Mouse (Mus musculus) midbrain, embryonic 10.5 days (tissue): ENCODE results near the gene Itga11. TPM values are rescaled to one million over a fixed set of nuclear protein-coding genes. Genes with fewer than 3 reads are reported as not detected.

Experiments
- DNase-seq: peaks from one replicate; pipeline ENCODE4 v3.0.0-alpha.2; 2017; ENCODE audit warnings: low spot score
- H3K27ac ChIP-seq: fragments of 300-500 bp; sonication (generic); replicated peaks from 2 replicates; pipeline ENCODE4 v1.5.1; 2016; ENCODE audit warnings: mild to moderate bottlenecking
- H3K27me3 ChIP-seq: fragments of 300-500 bp; sonication (generic); 2 replicates; pipeline ENCODE4 v1.6.1; 2016; ENCODE audit warnings: low read depth, mild to moderate bottlenecking; ENCODE audit not compliant: poor library complexity, severe bottlenecking
- H3K36me3 ChIP-seq: fragments of 300-500 bp; sonication (generic); 2 replicates; pipeline ENCODE4 v1.6.1; 2016; ENCODE audit warnings: mild to moderate bottlenecking, moderate library complexity
- H3K4me1 ChIP-seq: fragments of 300-500 bp; sonication (generic); 2 replicates; pipeline ENCODE4 v1.6.1; 2016
- H3K4me3 ChIP-seq: fragments of 300-500 bp; sonication (generic); 2 replicates; pipeline ENCODE4 v1.5.1; 2016; ENCODE audit warnings: mild to moderate bottlenecking, moderate library complexity
- H3K9me3 ChIP-seq: fragments of 300-500 bp; sonication (generic); replicated peaks from 2 replicates; pipeline ENCODE4 v1.6.1; 2016; ENCODE audit warnings: mild to moderate bottlenecking
- WGBS: fragments of 180-500 bp; shearing (Covaris S2); methylation state at CpG from one replicate; pipeline ENCODE4 v1.1.7; 2016; 5-methylcytosine and 5-hydroxymethylcytosine counted together
- polyA plus RNA-seq: library from polyadenylated mRNA; unstranded; fragments of >200 nt; fragmentation: Nextera tagmentation; extraction: Ambion mirVana; gene quantifications from 2 replicates; pipeline ENCODE4 v1.2.1, GENCODE M21; 2016

The Itga11 gene
- polyA plus RNA-seq, 1 experiment from 2014 or later: 2.3 TPM

DNA sequence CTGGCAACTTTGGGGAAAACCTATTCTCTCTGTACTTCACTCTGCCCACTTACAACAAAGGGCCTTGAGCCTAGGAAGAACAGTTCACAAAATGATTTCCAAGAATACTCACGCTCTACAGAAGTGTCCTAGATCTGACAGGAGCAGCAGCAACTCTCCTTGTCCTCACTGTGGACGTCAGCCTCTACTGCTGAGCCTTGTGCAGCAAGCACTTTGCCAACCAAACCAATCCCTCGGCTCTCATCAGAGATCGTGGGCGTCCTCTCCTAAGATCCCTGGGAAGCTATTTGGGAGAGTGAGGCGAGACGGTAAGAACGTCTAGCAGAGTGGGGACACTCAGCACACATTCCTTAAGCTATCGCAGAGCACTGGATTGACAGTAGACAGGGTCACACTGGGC is 17.6 kb downstream of the Itga11 start:
- Histone ChIP-seq H3K4me3 (no peak overlapping the region), H3K27me3 (no peaks in the 10 kb centered on the region), H3K27ac (no peak overlapping the region), H3K36me3 (no peaks in the 10 kb centered on the region), H3K9me3 (no peaks in the 10 kb centered on the region), H3K4me1 (peaks cover 21% of the 10 kb centered on the region)
- WGBS: 84% methylated on average over 9 of the region's 9 CpGs
- DNase-seq: no peak

DNA sequence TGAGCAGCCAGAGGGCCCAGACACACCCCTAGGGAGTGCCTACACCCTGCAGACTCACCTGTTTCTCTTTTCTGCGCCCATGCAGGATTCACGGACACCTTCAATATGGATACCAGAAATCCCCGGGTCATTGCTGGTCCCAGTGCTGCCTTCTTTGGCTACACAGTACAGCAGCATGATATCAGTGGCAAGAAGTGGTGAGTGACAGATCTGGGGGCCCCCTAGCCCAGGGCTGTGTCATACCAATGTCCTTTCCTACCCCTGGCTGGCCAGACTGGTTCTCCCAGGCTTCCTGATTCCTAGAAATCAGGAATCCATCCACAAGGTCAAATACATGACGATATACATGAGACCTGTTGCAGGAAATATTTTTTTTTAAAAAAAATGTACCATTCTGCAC is 19.2 kb downstream of the Itga11 start:
- WGBS: 89% methylated on average over 4 of the region's 4 CpGs
- no peak for DNase-seq

DNA sequence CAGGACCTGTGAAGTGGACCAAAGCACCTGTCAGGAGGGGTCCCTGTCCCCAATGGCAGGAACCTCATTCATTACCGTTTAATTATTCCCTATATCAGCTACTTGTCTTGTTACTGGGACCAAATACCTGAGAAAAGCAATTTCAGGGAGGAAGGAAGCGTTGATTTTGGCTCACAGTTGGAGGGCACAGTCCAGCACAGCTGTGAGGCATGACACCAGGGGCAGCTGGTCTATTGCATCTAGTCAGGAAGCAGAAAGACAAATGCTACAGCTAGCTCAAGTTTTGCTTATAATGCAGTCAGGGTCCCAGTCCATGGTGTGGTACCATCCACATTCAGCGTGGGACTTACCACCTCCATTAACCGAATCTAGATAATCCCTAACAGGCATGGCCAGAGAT is 29.6 kb downstream of the Itga11 start:
- 86% methylated on average over 4 of the region's 4 CpGs for WGBS
- Histone ChIP-seq H3K27me3 (no peaks in the 10 kb centered on the region), H3K4me3 (no peak overlapping the region), H3K36me3 (no peaks in the 10 kb centered on the region), H3K27ac (0 out of 2 replicates have a peak overlapping the region, but pooled peaks have one; percentile 52), H3K4me1 (peaks cover 17% of the 10 kb centered on the region), H3K9me3 (no peaks in the 10 kb centered on the region)
- no peak for DNase-seq

More for the DNA sequence above, 19.2 kb downstream of the Itga11 start:
- Histone ChIP-seq H3K4me1 (peaks cover 17% of the 10 kb centered on the region), H3K27me3 (no peaks in the 10 kb centered on the region), H3K27ac (no peak overlapping the region), H3K9me3 (no peaks in the 10 kb centered on the region), H3K36me3 (no peaks in the 10 kb centered on the region), H3K4me3 (no peak overlapping the region)

DNA sequence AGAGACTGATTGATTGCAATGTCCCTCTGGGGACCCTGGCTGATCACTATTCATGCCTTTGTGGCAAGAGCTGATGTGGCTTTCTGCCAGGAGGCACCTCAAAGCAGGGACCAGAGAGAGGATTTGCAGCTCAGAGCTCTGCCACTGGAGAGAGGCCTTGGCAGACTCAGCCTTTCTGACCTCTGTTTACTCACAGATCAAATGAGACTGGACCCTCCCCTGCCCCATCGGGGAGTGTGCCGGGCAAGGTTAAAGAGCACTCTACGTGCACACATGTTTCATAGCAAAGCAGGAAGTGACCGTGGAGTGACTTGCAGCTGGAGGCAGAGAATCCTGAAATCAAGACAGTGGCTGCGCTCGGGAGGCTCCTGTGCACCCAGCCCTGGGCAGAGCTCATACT is 30.2 kb downstream of the Itga11 start:
- H3K27me3 ChIP-seq: no peaks in the 10 kb centered on the region
- peak; percentile 25 for DNase-seq
- peak overlapping the region; percentile 52 for H3K27ac ChIP-seq
- 68% methylated on average over 6 of the region's 6 CpGs for WGBS
- no peaks in the 10 kb centered on the region for H3K9me3 ChIP-seq
- H3K4me1 ChIP-seq: peaks cover 21% of the 10 kb centered on the region
- H3K4me3 ChIP-seq: no peak overlapping the region
- no peaks in the 10 kb centered on the region for H3K36me3 ChIP-seq

DNA sequence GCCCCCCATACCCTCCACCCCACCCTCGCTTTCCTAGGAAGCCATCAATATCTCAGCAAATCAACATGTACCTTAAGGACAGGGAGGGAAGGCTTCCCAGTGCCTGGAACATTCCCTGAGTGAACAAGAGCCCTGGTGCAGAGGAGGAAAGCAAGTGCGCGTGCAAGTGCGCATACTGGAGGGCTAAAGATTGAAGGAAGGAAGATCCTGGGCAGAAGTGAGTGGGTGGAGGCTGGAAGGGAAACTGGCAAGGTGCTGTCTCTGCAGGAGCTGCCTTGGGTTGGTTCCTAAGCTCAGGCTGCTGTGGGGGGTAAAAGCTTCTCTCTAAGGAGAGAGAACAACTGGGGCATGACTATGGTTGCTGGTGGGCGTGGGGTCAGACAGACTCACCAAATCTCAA is 32.4 kb downstream of the Itga11 start:
- H3K27me3 ChIP-seq: no peaks in the 10 kb centered on the region
- no peak overlapping the region for H3K4me3 ChIP-seq
- H3K9me3 ChIP-seq: 0 out of 2 replicates have a peak, but pooled peaks cover 6% of the 10 kb centered on the region
- WGBS: 85% methylated on average over 5 of the region's 5 CpGs
- DNase-seq: no peak
- H3K36me3 ChIP-seq: no peaks in the 10 kb centered on the region
- peaks cover 21% of the 10 kb centered on the region for H3K4me1 ChIP-seq
- no peak overlapping the region; the same call in 1 of the 2 replicates for H3K27ac ChIP-seq

DNA sequence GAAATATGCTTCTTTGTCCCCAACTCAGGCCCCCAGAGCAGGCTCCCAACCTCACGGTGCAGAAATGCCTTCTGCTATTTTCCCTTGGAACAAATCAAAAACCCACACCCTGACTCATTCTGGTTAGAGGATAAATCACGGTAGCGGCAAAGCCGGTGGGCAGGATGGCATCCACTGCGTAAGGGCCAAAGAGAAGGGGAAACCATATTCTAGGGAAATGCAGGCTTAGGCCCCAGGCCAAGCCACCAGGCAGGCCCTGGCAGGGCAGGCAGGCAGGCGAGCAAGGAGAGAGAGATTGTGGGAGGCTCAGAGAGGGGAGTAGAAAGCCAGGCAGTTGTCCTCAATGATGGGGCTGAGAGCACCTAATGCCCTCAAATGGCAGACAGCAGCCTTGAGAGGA is 34.7 kb downstream of the Itga11 start:
- Histone ChIP-seq H3K27ac (0 out of 2 replicates have a peak overlapping the region, but pooled peaks have one; percentile 2), H3K27me3 (no peaks in the 10 kb centered on the region), H3K4me3 (no peak overlapping the region), H3K4me1 (peaks cover 21% of the 10 kb centered on the region), H3K36me3 (no peaks in the 10 kb centered on the region), H3K9me3 (0 out of 2 replicates have a peak, but pooled peaks cover 6% of the 10 kb centered on the region)
- WGBS: 90% methylated on average over 6 of the region's 6 CpGs
- DNase-seq: no peak

DNA sequence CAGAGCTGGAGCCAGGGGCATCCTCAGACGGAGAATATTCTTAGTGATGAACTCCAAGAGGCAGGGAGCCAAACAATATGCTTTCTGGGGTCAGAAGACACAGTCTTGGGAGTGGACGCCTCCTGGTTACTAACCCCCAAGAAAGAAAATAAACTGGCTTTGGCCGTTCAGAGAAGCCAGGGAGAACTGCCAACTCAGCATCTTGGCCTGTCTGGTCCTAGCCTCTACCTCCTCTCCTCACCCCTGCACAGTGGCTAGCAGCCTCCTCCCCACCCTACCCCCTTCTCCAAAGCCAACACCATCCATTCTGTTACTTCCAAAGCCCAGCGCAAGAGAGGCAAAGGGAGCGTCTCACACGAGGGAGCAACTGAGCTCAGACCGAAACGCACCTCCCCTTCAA is 35.4 kb downstream of the Itga11 start:
- no peak for DNase-seq
- Histone ChIP-seq H3K4me1 (peaks cover 21% of the 10 kb centered on the region), H3K9me3 (0 out of 2 replicates have a peak, but pooled peaks cover 6% of the 10 kb centered on the region), H3K36me3 (no peaks in the 10 kb centered on the region), H3K27ac (no peak overlapping the region), H3K4me3 (no peak overlapping the region), H3K27me3 (no peaks in the 10 kb centered on the region)
- WGBS: 85% methylated on average over 8 of the region's 8 CpGs

DNA sequence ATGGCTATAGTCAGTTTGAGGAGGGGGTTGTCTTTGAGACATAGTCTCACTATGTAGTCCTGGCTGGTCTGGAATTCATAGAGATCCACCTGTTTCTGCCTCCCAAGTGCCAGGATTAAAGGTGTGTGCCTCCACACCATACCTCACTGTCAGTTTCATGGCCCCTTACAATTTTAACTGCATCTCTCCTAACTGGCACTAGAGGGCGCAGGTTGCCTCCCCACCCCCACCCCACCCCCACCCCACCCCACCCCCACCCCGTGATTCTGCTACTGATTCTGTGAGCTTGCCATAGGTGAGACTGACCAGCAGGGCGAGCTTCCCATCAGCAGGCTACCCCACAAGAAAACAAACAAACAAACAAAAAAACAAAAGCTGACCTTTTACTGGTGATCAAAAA is 36.7 kb downstream of the Itga11 start:
- peaks cover 19% of the 10 kb centered on the region for H3K4me1 ChIP-seq
- DNase-seq: no peak
- WGBS: 51% methylated on average over 3 of the region's 3 CpGs
- H3K27ac ChIP-seq: no peak overlapping the region
- H3K9me3 ChIP-seq: 0 out of 2 replicates have a peak, but pooled peaks cover 6% of the 10 kb centered on the region
- H3K36me3 ChIP-seq: no peaks in the 10 kb centered on the region
- H3K4me3 ChIP-seq: no peak overlapping the region
- no peaks in the 10 kb centered on the region for H3K27me3 ChIP-seq

DNA sequence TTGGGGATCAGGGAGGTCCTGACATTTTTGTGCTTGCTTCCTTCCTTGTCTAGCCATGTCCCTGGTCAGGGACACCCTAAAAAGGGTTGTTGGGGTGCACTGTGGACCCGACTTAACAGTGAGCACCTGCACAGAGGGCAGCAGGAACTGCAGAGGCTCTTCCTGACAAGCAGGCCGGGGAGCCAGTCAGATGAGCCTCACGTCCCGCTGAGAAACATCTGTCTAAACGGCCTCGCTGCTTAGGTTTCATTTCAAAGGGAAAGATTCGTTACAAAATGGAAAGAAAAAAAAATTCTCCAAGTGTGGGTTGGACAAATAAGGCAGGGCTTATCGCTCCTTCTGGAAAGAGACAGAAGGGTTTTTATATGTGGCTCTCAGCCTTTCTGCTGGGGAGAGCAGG is 40.4 kb downstream of the Itga11 start:
- Histone ChIP-seq H3K27ac (peak overlapping the region; percentile 42), H3K4me3 (no peak overlapping the region), H3K9me3 (0 out of 2 replicates have a peak, but pooled peaks cover 6% of the 10 kb centered on the region), H3K36me3 (no peaks in the 10 kb centered on the region), H3K27me3 (no peaks in the 10 kb centered on the region), H3K4me1 (peaks cover 21% of the 10 kb centered on the region)
- 46% methylated on average over 8 of the region's 8 CpGs for WGBS
- no peak for DNase-seq

DNA sequence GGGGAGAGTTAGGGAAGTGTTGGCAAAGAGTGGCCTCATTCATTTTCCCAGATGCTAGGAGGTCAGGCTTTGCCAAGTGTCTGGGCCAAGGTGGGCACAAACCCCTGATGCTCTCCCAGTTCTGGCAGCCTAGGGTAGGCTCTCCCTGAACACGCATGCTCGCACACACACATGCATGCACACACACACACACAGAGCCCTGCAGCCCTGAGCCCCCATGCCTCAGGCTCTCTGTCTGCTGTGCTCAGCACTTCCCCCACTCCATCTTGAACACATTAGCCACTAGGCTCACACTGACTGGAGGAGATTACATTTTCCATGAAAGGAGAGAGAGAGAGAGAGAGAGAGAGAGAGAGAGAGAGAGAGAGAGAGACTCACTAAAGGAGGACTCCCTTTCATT is 44.2 kb downstream of the Itga11 start:
- no peak for DNase-seq
- H3K36me3 ChIP-seq: no peaks in the 10 kb centered on the region
- H3K4me3 ChIP-seq: no peak overlapping the region
- no peaks in the 10 kb centered on the region for H3K9me3 ChIP-seq
- H3K27me3 ChIP-seq: no peaks in the 10 kb centered on the region
- H3K4me1 ChIP-seq: peaks cover 25% of the 10 kb centered on the region
- H3K27ac ChIP-seq: peak overlapping the region; percentile 13; the same call in 1 of the 2 replicates
- WGBS: 89% methylated on average over 2 of the region's 2 CpGs

DNA sequence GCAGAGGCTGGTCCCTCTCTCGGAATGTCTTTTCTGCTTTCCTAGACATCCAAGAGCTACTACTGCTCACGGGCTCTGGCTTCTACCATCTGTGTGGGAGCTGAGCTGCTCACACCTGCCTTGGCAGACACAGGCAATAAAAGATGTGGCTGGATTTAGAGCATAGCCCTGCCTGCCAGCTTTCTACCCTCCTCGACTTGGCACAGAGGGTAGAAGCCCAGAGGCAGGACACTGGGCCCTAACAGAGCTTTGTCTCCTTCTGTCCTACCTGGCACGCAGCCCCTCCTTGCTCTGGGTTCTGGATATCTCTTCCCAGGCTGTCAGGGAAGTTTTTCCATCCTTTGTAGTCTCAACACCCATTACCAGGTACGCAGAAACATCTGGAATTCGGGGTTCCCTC is 45.1 kb downstream of the Itga11 start:
- no peak overlapping the region; the same call in 1 of the 2 replicates for H3K27ac ChIP-seq
- H3K4me1 ChIP-seq: peaks cover 22% of the 10 kb centered on the region
- H3K36me3 ChIP-seq: no peaks in the 10 kb centered on the region
- no peaks in the 10 kb centered on the region for H3K9me3 ChIP-seq
- H3K27me3 ChIP-seq: no peaks in the 10 kb centered on the region
- no peak overlapping the region for H3K4me3 ChIP-seq
- no peak for DNase-seq
- WGBS: 81% methylated on average over 6 of the region's 6 CpGs

DNA sequence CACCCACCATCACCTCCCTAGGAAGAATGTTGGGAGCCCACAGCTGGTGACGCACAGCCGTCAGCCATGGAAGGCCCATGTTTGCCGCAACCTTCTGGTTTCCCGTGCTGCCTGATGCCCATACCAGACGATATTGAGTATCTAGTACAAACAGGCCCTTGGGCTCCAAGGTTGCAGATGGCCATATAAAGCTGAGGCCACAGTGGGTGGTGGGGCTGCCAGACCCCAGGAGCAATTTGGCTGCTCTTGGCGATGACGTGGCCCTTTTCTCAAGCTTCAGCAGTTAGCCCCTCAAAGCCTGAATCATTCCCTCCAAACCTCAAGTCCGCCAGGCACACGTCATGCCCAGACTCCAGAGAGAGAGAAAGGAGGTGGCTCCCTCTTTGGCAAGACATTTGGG is 46.5 kb downstream of the Itga11 start:
- 88% methylated on average over 9 of the region's 9 CpGs for WGBS

DNA sequence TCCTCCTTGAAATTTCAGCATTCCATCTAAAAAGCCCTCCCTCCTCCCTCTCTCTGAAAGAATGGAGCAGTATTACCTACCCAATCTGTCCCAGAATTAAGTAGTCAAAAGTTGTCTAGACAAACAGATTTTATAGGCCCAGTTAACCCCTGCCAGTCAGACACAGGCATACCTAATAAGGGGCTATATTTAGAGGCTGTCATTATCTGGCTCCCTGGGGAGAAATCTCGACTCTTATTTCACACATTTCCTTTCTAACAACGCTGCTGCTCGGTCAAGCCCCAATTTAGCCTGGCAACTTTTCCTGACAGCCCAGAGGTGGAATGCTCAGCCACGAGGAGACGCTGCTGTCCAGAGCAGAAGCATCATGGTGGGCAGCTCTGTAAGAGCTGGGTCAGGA is 47.6 kb downstream of the Itga11 start:
- no peak overlapping the region for H3K4me3 ChIP-seq
- H3K4me1 ChIP-seq: peaks cover 10% of the 10 kb centered on the region; the same call in 1 of the 2 replicates
- no peaks in the 10 kb centered on the region for H3K36me3 ChIP-seq
- no peaks in the 10 kb centered on the region for H3K27me3 ChIP-seq
- H3K9me3 ChIP-seq: no peaks in the 10 kb centered on the region
- 59% methylated on average over 5 of the region's 5 CpGs for WGBS
- no peak for DNase-seq
- H3K27ac ChIP-seq: no peak overlapping the region

More for the DNA sequence above, 46.5 kb downstream of the Itga11 start:
- no peaks in the 10 kb centered on the region for H3K27me3 ChIP-seq
- H3K36me3 ChIP-seq: no peaks in the 10 kb centered on the region
- H3K4me3 ChIP-seq: no peak overlapping the region
- peaks cover 10% of the 10 kb centered on the region; the same call in 1 of the 2 replicates for H3K4me1 ChIP-seq
- no peak overlapping the region for H3K27ac ChIP-seq
- DNase-seq: no peak
- H3K9me3 ChIP-seq: no peaks in the 10 kb centered on the region

DNA sequence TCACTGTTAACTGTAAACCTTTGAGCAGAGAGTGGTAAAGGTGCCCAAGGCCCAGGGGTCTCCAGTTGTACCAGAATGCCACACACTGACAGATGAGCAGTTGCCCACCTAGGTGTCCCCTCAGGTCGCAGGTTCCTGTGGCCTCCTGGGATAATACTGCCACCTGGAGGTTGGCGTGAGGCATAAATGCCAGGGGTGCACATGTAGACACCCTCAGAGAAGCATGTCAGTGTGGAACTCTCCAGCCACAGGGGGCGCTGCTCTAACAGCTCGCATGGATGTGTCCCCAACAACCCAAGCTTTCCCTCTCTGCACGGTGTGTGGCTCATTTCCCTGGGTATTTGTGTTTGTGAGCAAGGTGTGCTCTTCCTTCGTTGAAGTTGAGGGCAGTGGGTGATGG is 48.8 kb downstream of the Itga11 start:
- no peak overlapping the region for H3K4me3 ChIP-seq
- H3K27me3 ChIP-seq: no peaks in the 10 kb centered on the region
- peaks cover 10% of the 10 kb centered on the region; the same call in 1 of the 2 replicates for H3K4me1 ChIP-seq
- H3K27ac ChIP-seq: no peak overlapping the region
- 52% methylated on average over 6 of the region's 6 CpGs for WGBS
- DNase-seq: no peak
- H3K36me3 ChIP-seq: no peaks in the 10 kb centered on the region
- H3K9me3 ChIP-seq: no peaks in the 10 kb centered on the region
